Comparison of ENCODE assay signal across 11 mouse cellular contexts in genomic region chr11:8147790-8148484, GRCm38 (mm10).
DNase-seq lines count a peak whose midpoint lies in the region; ATAC-seq lines count a peak whose summit lies in the region.
"Had no signal": no experiment of that assay in that cellular context is flagged by ENCODE, and none has a peak within 500 bp of the region (broad histone marks: within the 10 kb centered on the region; RNA-seq: fewer than 3 reads in every experiment).

No protein-coding gene starts in this region.

- WGBS in heart, embryonic 13.5 days, result 53% methylated on average over 6 of the region's 6 CpGs
- WGBS in heart, embryonic 11.5 days (ENCODE audit: insufficient replicate concordance), result 55% methylated on average over 6 of the region's 6 CpGs
- WGBS in forebrain, embryonic 11.5 days, result 13% methylated on average over 6 of the region's 6 CpGs
- WGBS in midbrain, embryonic 16.5 days, result 2% methylated on average over 6 of the region's 6 CpGs

- H3K9me3 ChIP-seq in heart, embryonic 13.5 days, result no peaks in the 10 kb centered on the region
- H3K9me3 ChIP-seq in heart, embryonic 11.5 days (replicated peaks; ENCODE audit: control insufficient read depth, low read length), result no peaks in the 10 kb centered on the region
- H3K9me3 ChIP-seq in forebrain, embryonic 11.5 days (ENCODE audit: control insufficient read depth, low read length), result no peaks in the 10 kb centered on the region
- no peaks in the 10 kb centered on the region for H3K9me3 ChIP-seq in midbrain, embryonic 16.5 days (replicated peaks; ENCODE audit: control insufficient read depth, low read length, poor library complexity, severe bottlenecking)
- H3K9me3 ChIP-seq: hindbrain, embryonic 12.5 days; kidney, embryonic 15.5 days had no signal

- no peaks in the 10 kb centered on the region for H3K27me3 ChIP-seq in heart, embryonic 13.5 days (replicated peaks)
- no peaks in the 10 kb centered on the region for H3K27me3 ChIP-seq in heart, embryonic 11.5 days (ENCODE audit: control insufficient read depth, insufficient read depth, low read length)
- no peaks in the 10 kb centered on the region for H3K27me3 ChIP-seq in forebrain, embryonic 11.5 days (ENCODE audit: control insufficient read depth, insufficient read depth, low read length)
- H3K27me3 ChIP-seq in midbrain, embryonic 16.5 days (ENCODE audit: control insufficient read depth, insufficient read depth, low read depth, low read length), result no peaks in the 10 kb centered on the region
- H3K27me3 ChIP-seq: hindbrain, embryonic 12.5 days; kidney, embryonic 15.5 days had no signal

- no peaks in the 10 kb centered on the region for H3K4me1 ChIP-seq in heart, embryonic 13.5 days
- H3K4me1 ChIP-seq in heart, embryonic 11.5 days (ENCODE audit: control insufficient read depth, insufficient read depth, low read length), result no peaks in the 10 kb centered on the region
- peaks cover 4% of the 10 kb centered on the region for H3K4me1 ChIP-seq in forebrain, embryonic 11.5 days (replicated peaks; ENCODE audit: control insufficient read depth, insufficient read depth, low read length)
- peaks cover 8% of the 10 kb centered on the region; the same call in 1 of the 2 replicates for H3K4me1 ChIP-seq in midbrain, embryonic 16.5 days (ENCODE audit: control insufficient read depth, insufficient read depth, low read length)
- H3K4me1 ChIP-seq: kidney, embryonic 15.5 days had no signal

- no peak overlapping the region for H3K4me3 ChIP-seq in heart, embryonic 13.5 days
- no peak overlapping the region for H3K4me3 ChIP-seq in heart, embryonic 11.5 days (ENCODE audit: low read depth, low read length)
- H3K4me3 ChIP-seq in forebrain, embryonic 11.5 days (ENCODE audit: low read depth, low read length), result no peak overlapping the region
- no peak overlapping the region for H3K4me3 ChIP-seq in midbrain, embryonic 16.5 days (ENCODE audit: low read depth, low read length)
- H3K4me3 ChIP-seq: hindbrain, embryonic 12.5 days; kidney, embryonic 15.5 days had no signal

- peak; percentile 71 for DNase-seq in ZHBTc4 (ENCODE audit: low read depth, low spot score)
- DNase-seq in forebrain, embryonic 11.5 days (ENCODE audit: low spot score), result no peak
- no peak for DNase-seq in adrenal gland, postnatal 10 days
- no peak for DNase-seq in thymus, postnatal 0 days (ENCODE audit: low spot score)
- no peak for DNase-seq in left cerebral cortex, adult 18-20 months (ENCODE audit: low spot score in 2 of 2)
- DNase-seq: thymus, postnatal 36 days had no signal

- H3K36me3 ChIP-seq in heart, embryonic 13.5 days, result no peaks in the 10 kb centered on the region
- H3K36me3 ChIP-seq in heart, embryonic 11.5 days (ENCODE audit: control insufficient read depth, insufficient read depth, low read length), result no peaks in the 10 kb centered on the region
- H3K36me3 ChIP-seq in forebrain, embryonic 11.5 days (ENCODE audit: control insufficient read depth, insufficient read depth, low read length), result no peaks in the 10 kb centered on the region
- no peaks in the 10 kb centered on the region for H3K36me3 ChIP-seq in midbrain, embryonic 16.5 days (ENCODE audit: control insufficient read depth, insufficient read depth, low read length)
- H3K36me3 ChIP-seq: hindbrain, embryonic 12.5 days; kidney, embryonic 15.5 days had no signal

- ATAC-seq in heart, embryonic 13.5 days (ENCODE audit: extremely low read depth, insufficient number of reproducible peaks, low FRiP score, low TSS enrichment), result no peak
- no peak for ATAC-seq in heart, embryonic 11.5 days (replicated peaks; ENCODE audit: insufficient number of reproducible peaks, low FRiP score, low TSS enrichment)
- ATAC-seq in forebrain, embryonic 11.5 days (replicated peaks; ENCODE audit: low FRiP score), result peak; percentile 89
- ATAC-seq in midbrain, embryonic 16.5 days, result 0 out of 2 replicates have a peak, but pooled peaks have one; percentile 51

- no peak overlapping the region for H3K9ac ChIP-seq in heart, embryonic 13.5 days
- H3K9ac ChIP-seq in heart, embryonic 11.5 days (ENCODE audit: low read depth, low read length), result no peak overlapping the region
- no peak overlapping the region for H3K9ac ChIP-seq in forebrain, embryonic 11.5 days (ENCODE audit: low read length)
- H3K9ac ChIP-seq in midbrain, embryonic 16.5 days (ENCODE audit: low read depth, low read length), result no peak overlapping the region
- H3K9ac ChIP-seq: hindbrain, embryonic 12.5 days; kidney, embryonic 15.5 days had no signal

- 0 out of 2 replicates have a peak overlapping the region, but pooled peaks have one; percentile 8 for H3K27ac ChIP-seq in heart, embryonic 13.5 days (replicated peaks)
- H3K27ac ChIP-seq in heart, embryonic 11.5 days (ENCODE audit: low read depth, low read length), result no peak overlapping the region
- H3K27ac ChIP-seq in forebrain, embryonic 11.5 days (ENCODE audit: low read depth, low read length), result 0 out of 2 replicates have a peak overlapping the region, but pooled peaks have one; percentile 6
- no peak overlapping the region for H3K27ac ChIP-seq in midbrain, embryonic 16.5 days (ENCODE audit: low read length)
- H3K27ac ChIP-seq: hindbrain, embryonic 12.5 days; kidney, embryonic 15.5 days had no signal

- no peak overlapping the region for H3K4me2 ChIP-seq in heart, embryonic 13.5 days
- H3K4me2 ChIP-seq in heart, embryonic 11.5 days, result no peak overlapping the region
- peak overlapping the region; percentile 24; the same call in 1 of the 2 replicates for H3K4me2 ChIP-seq in forebrain, embryonic 11.5 days (ENCODE audit: low read depth, low read length, severe bottlenecking)
- H3K4me2 ChIP-seq in midbrain, embryonic 16.5 days (ENCODE audit: low read length), result peak overlapping the region; percentile 34
- H3K4me2 ChIP-seq: hindbrain, embryonic 12.5 days; kidney, embryonic 15.5 days had no signal

Comparison
In these comparisons a context has a peak if more than half of its experiments do, and no peak if none do; other contexts are left out.
1. H3K27ac ChIP-seq: peak in heart, embryonic 13.5 days (single experiment) and forebrain, embryonic 11.5 days (single experiment); none in heart, embryonic 11.5 days (single experiment) and midbrain, embryonic 16.5 days (single experiment).
2. ATAC-seq: peak in forebrain, embryonic 11.5 days (single experiment) and midbrain, embryonic 16.5 days (single experiment); none in heart, embryonic 13.5 days (single experiment) and heart, embryonic 11.5 days (single experiment).
3. H3K4me2 ChIP-seq: peak in forebrain, embryonic 11.5 days (single experiment) and midbrain, embryonic 16.5 days (single experiment); none in heart, embryonic 13.5 days (single experiment) and heart, embryonic 11.5 days (single experiment).